Mouse (Mus musculus) left cerebral cortex, adult 2 months (tissue): ENCODE results near the gene Zkscan7. TPM values are rescaled to one million over a fixed set of nuclear protein-coding genes. Genes with fewer than 3 reads are reported as not detected.

Source experiments
- DNase-seq, 2 experiments: peaks; one replicate each; pipeline ENCODE4 v3.0.0; 2021 to 2022; ENCODE audit warnings: low spot score in 2 of 2, mixed read lengths in 1 of 2; ENCODE audit errors: extremely low spot score in 1 of 2
- H3K27ac ChIP-seq: fragments of 200-600 bp; 2 replicates; pipeline ENCODE4 v1.8.1; 2022
- H3K4me3 ChIP-seq: fragments of 200-600 bp; 2 replicates; pipeline ENCODE4 v1.8.1; 2022
- CTCF ChIP-seq: fragments of 200-600 bp; IDR thresholded peaks from 2 replicates; pipeline ENCODE4 v1.8.1; 2022; ENCODE audit warnings: antibody characterized with exemption, mild to moderate bottlenecking, moderate library complexity
- intact Hi-C: fragments of 180-260 bp; cut with DNase I; formaldehyde crosslinking; loops from one replicate; pipeline ENCODE4 v1.15.1; 2025
- total RNA-seq, 2 experiments: library from RNA; stranded (reverse); gene quantifications; 2 replicates each; pipeline ENCODE4 v1.2.3; 2021

The Zkscan7 gene
- total RNA-seq, 2 experiments from 2014 or later: 5.0 to 5.8 TPM

- intact Hi-C loops: loop anchor here (1.0 to 2.0 kb wide), 2 partner anchors 28 to 57 kb away; partner anchors contain the start of genes 1110059G10Rik, Kif15 and Zfp445
- DNase-seq: peak; percentile 58 to 59
- Histone ChIP-seq H3K27ac (peak within 1 kb of the TSS; percentile 71), H3K4me3 (peak within 1 kb of the TSS; percentile 71)
- TF ChIP-seq CTCF: no peak; the same call in 1 of the 2 replicates
Observed at GRCm38 (mm10) chr9:122922936-122923381, 37.5 kb downstream of the Zkscan7 start, which contains the start of gene Zfp105. Gene Zfp105 (plus strand): TSS chr9:122923072.

DNA sequence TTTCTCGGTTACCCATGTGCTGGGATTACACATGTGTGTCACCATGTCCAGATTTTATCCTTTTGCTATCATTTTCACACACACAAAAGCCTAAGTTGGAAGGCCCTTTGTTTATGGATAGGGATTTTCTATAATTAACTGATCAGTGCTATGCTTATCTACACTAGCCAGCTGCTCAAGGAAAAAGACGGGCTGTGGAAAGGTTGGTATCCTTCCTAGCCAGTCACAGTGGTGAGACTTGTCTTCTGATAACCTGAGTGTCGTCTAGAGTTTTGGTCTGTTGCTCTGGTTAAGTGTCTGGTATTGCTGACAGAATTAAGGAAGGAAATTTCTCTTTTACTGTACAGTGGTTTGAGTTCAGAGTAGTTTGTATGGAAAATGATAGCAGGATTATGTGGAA, 43.4 kb downstream of the Zkscan7 start:
- DNase-seq: no peak
- H3K4me3 ChIP-seq: no peak overlapping the region
- no peak for TF ChIP-seq CTCF
- intact Hi-C loops: no loop called here
- no peak overlapping the region for H3K27ac ChIP-seq

Other genes with a start within 250 kb of the Zkscan7 start
- not detected for gene Topaz1, start 138.3 kb upstream of the Zkscan7 start, total RNA-seq
- gene Tcaim, start 80.1 kb upstream of the Zkscan7 start, total RNA-seq: 10 to 100 TPM; 17.4 to 17.8 TPM
- not detected for gene Gm35549, start 41.6 kb upstream of the Zkscan7 start, total RNA-seq
- 100 to 1,000 TPM; 169 to 173 TPM for gene Zfp445, start 19.7 kb upstream of the Zkscan7 start, total RNA-seq
- 1 to 10 TPM; 7.9 to 8.3 TPM for gene Zfp105, start 37.4 kb downstream of the Zkscan7 start, total RNA-seq
- 10 to 100 TPM; 18.7 to 21.8 TPM for gene 1110059G10Rik, start 65.3 kb downstream of the Zkscan7 start, total RNA-seq
- 1 to 10 TPM; 1.3 to 1.5 TPM for gene Kif15, start 65.4 kb downstream of the Zkscan7 start, total RNA-seq
- gene Tmem42, start 135.6 kb downstream of the Zkscan7 start, total RNA-seq: 10 to 100 TPM; 23.5 to 27.1 TPM
- 1 to 10 TPM; 1.8 to 2.6 TPM for gene Tgm4, start 149.0 kb downstream of the Zkscan7 start, total RNA-seq
- gene Zdhhc3, start 227.5 kb downstream of the Zkscan7 start, total RNA-seq: 10 to 100 TPM; 61.9 to 68.6 TPM
- gene Exosc7, start 227.5 kb downstream of the Zkscan7 start, total RNA-seq: 10 to 100 TPM; 43.0 to 48.9 TPM